12 mouse cellular contexts compared by ENCODE assay signal in genomic region chr16:91575151-91575550, GRCm38 (mm10).
"Had no signal": no experiment of that assay in that cellular context is flagged by ENCODE, and none has a peak within 500 bp of the region (broad histone marks: within the 10 kb centered on the region; RNA-seq: fewer than 3 reads in every experiment).

No protein-coding gene starts in this region.

- H3K9ac ChIP-seq: liver, embryonic 13.5 days; liver, postnatal 0 days; lung, embryonic 15.5 days had no signal

- H3K27ac ChIP-seq: left cerebral cortex, adult 2 months; liver, embryonic 13.5 days; lung, embryonic 15.5 days; macrophage; stomach, postnatal 0 days had no signal

- ATAC-seq: liver, postnatal 0 days had no signal

- H3K4me3 ChIP-seq: left cerebral cortex, adult 2 months; liver, embryonic 13.5 days; lung, embryonic 15.5 days; megakaryocyte, embryonic 14.5 days had no signal

- H3K4me2 ChIP-seq: liver, embryonic 13.5 days; lung, embryonic 15.5 days; midbrain, embryonic 11.5 days had no signal

- H3K27me3 ChIP-seq: liver, embryonic 13.5 days; lung, embryonic 15.5 days had no signal

- H3K9me3 ChIP-seq: liver, embryonic 13.5 days; lung, embryonic 15.5 days; megakaryocyte, embryonic 14.5 days had no signal

- H3K4me1 ChIP-seq: lung, embryonic 15.5 days had no signal

- DNase-seq: kidney, postnatal 14 days; liver; liver, embryonic 13.5 days; liver, postnatal 0 days; lung, postnatal 14 days; thymus, postnatal 4 days had no signal
